Mouse (Mus musculus): ENCODE results near the gene Mrpl36.

The Mrpl36 gene

GRCm38 (mm10) chr13:73346743-73347142 is 18.4 kb downstream of the Mrpl36 start:
- no peak for DNase-seq (ENCODE audit: extremely low spot score, low read depth, low spot score)

- no peak for DNase-seq (ENCODE audit: extremely low spot score, low read depth, low spot score)
These were observed 18.9 kb downstream of the Mrpl36 start for GRCm38 (mm10) chr13:73347171-73347570.

- DNase-seq (ENCODE audit: extremely low spot score, low read depth, low spot score): no peak
These were observed 19.8 kb downstream of the Mrpl36 start for GRCm38 (mm10) chr13:73347922-73348650.

GRCm38 (mm10) chr13:73350741-73351140 is 22.4 kb downstream of the Mrpl36 start:
- DNase-seq (ENCODE audit: extremely low spot score, low read depth, low spot score): no peak

GRCm38 (mm10) chr13:73351910-73352309 is 23.6 kb downstream of the Mrpl36 start:
- DNase-seq (ENCODE audit: extremely low spot score, low read depth, low spot score): no peak

- DNase-seq (ENCODE audit: extremely low spot score, low read depth, low spot score): no peak
These were observed 24.2 kb downstream of the Mrpl36 start for GRCm38 (mm10) chr13:73352491-73352890.

GRCm38 (mm10) chr13:73357106-73357505 is 28.8 kb downstream of the Mrpl36 start:
- DNase-seq (ENCODE audit: extremely low spot score, low read depth, low spot score): no peak

- DNase-seq (ENCODE audit: extremely low spot score, low read depth, low spot score): no peak
These were observed 45.1 kb downstream of the Mrpl36 start for GRCm38 (mm10) chr13:73373367-73373766.

- DNase-seq (ENCODE audit: extremely low spot score, low read depth, low spot score): no peak
These were observed 46.3 kb downstream of the Mrpl36 start for GRCm38 (mm10) chr13:73374612-73375011.

- no peak for DNase-seq (ENCODE audit: extremely low spot score, low read depth, low spot score)
These were observed 49.3 kb downstream of the Mrpl36 start for GRCm38 (mm10) chr13:73377637-73378036.

All from hindlimb bud, embryonic 11.5 days (tissue).